25 mouse cellular contexts compared by ENCODE assay signal in the genomic region with DNA sequence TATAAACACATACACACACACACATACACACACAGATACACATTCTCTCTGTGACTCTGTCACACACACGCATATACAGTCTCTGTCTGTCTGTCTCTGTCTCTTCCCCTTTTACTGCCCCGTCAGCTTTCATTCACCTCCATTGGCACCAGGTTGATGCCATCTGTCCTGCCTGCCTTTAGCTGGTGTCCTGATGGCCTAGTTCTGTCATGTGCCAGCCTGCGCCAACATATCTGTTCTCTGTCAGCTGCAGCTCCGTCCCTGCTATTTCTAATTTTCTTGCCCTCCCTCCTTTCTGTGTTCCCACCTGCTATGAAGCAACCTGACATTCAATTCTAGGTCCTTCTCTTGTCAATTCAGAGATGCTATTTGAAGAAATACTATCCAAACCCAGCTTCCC. TPM values are rescaled to one million over a fixed set of nuclear protein-coding genes. Genes with fewer than 3 reads are reported as not detected.
A peak's percentile ranks its signal among the peaks of the same experiment; 100 is the strongest.
DNase-seq lines count a peak whose midpoint lies in the region; ATAC-seq and TF ChIP-seq lines count a peak whose summit lies in the region.
"Had no signal": no experiment of that assay in that cellular context is flagged by ENCODE, and none has a peak within 500 bp of the region (broad histone marks: within the 10 kb centered on the region; RNA-seq: fewer than 3 reads in every experiment).

No protein-coding gene starts in this region.

- peak; percentile 26; the same call in 1 of the 2 replicates for ATAC-seq in forebrain, embryonic 14.5 days
- ATAC-seq in hindbrain, postnatal 0 days: peak; percentile 55; the same call in 1 of the 2 replicates
- ATAC-seq: CD4-positive, CD25-positive, alpha-beta regulatory T cell, adult 4 months; Patski had no signal

- H3K4me2 ChIP-seq in forebrain, embryonic 14.5 days (ENCODE audit: low read length): no peak overlapping the region
- H3K4me2 ChIP-seq in hindbrain, postnatal 0 days (ENCODE audit: low read depth, low read length): no peak overlapping the region
- H3K4me2 ChIP-seq: hindbrain, embryonic 13.5 days; limb, embryonic 15.5 days; liver, embryonic 15.5 days; midbrain, embryonic 12.5 days; neural tube, embryonic 13.5 days had no signal

- no peaks in the 10 kb centered on the region for H3K27me3 ChIP-seq in forebrain, embryonic 14.5 days (replicated peaks; ENCODE audit: control insufficient read depth, insufficient read depth, low read length)
- H3K27me3 ChIP-seq in forebrain, embryonic 10.5 days (ENCODE audit: poor library complexity, severe bottlenecking): no peaks in the 10 kb centered on the region
- no peaks in the 10 kb centered on the region for H3K27me3 ChIP-seq in hindbrain, postnatal 0 days (ENCODE audit: insufficient read depth, low read length)
- H3K27me3 ChIP-seq in hindbrain, embryonic 10.5 days (ENCODE audit: insufficient read depth, poor library complexity, severe bottlenecking): no peaks in the 10 kb centered on the region
- H3K27me3 ChIP-seq: hindbrain, embryonic 13.5 days; limb, embryonic 15.5 days; liver, embryonic 15.5 days; midbrain, embryonic 12.5 days; neural tube, embryonic 13.5 days; Patski had no signal

- H3K36me3 ChIP-seq in forebrain, embryonic 14.5 days (ENCODE audit: control insufficient read depth, insufficient read depth, low read length): no peaks in the 10 kb centered on the region
- 0 out of 2 replicates have a peak, but pooled peaks cover 2% of the 10 kb centered on the region for H3K36me3 ChIP-seq in forebrain, embryonic 10.5 days (replicated peaks)
- 0 out of 2 replicates have a peak, but pooled peaks cover 8% of the 10 kb centered on the region for H3K36me3 ChIP-seq in hindbrain, postnatal 0 days (ENCODE audit: insufficient read depth, low read length)
- H3K36me3 ChIP-seq in hindbrain, embryonic 10.5 days: no peaks in the 10 kb centered on the region
- H3K36me3 ChIP-seq: heart, embryonic 10.5 days; hindbrain, embryonic 13.5 days; liver, embryonic 15.5 days; midbrain, embryonic 12.5 days; neural tube, embryonic 13.5 days had no signal

- WGBS in forebrain, embryonic 14.5 days: 71% methylated on average over 4 of the region's 4 CpGs
- WGBS in forebrain, embryonic 10.5 days: 91% methylated on average over 4 of the region's 4 CpGs
- WGBS in hindbrain, postnatal 0 days: 52% methylated on average over 4 of the region's 4 CpGs
- 94% methylated on average over 4 of the region's 4 CpGs for WGBS in hindbrain, embryonic 10.5 days

- no peak overlapping the region for H3K9ac ChIP-seq in forebrain, embryonic 14.5 days (ENCODE audit: low read length)
- no peak overlapping the region for H3K9ac ChIP-seq in hindbrain, postnatal 0 days (replicated peaks; ENCODE audit: low read length)
- H3K9ac ChIP-seq: hindbrain, embryonic 13.5 days; limb, embryonic 15.5 days; liver, embryonic 15.5 days; midbrain, embryonic 12.5 days; neural tube, embryonic 13.5 days had no signal

- no peaks in the 10 kb centered on the region for H3K4me1 ChIP-seq in forebrain, embryonic 14.5 days (ENCODE audit: control insufficient read depth, insufficient read depth, low read length)
- H3K4me1 ChIP-seq in forebrain, embryonic 10.5 days: no peaks in the 10 kb centered on the region
- no peaks in the 10 kb centered on the region; the same call in 1 of the 2 replicates for H3K4me1 ChIP-seq in hindbrain, postnatal 0 days (ENCODE audit: insufficient read depth, low read length)
- H3K4me1 ChIP-seq in hindbrain, embryonic 10.5 days (replicated peaks): no peaks in the 10 kb centered on the region
- H3K4me1 ChIP-seq: heart, embryonic 10.5 days; hindbrain, embryonic 13.5 days; liver, embryonic 15.5 days; midbrain, embryonic 12.5 days had no signal

- no peak overlapping the region for H3K4me3 ChIP-seq in forebrain, embryonic 14.5 days (ENCODE audit: low read depth, low read length)
- H3K4me3 ChIP-seq in forebrain, embryonic 10.5 days: no peak overlapping the region
- H3K4me3 ChIP-seq in hindbrain, postnatal 0 days (ENCODE audit: low read length): no peak overlapping the region
- no peak overlapping the region for H3K4me3 ChIP-seq in hindbrain, embryonic 10.5 days
- H3K4me3 ChIP-seq: heart, embryonic 10.5 days; hindbrain, embryonic 13.5 days; limb, embryonic 15.5 days; liver, embryonic 15.5 days; midbrain, embryonic 12.5 days; neural tube, embryonic 13.5 days had no signal

- no peaks in the 10 kb centered on the region for H3K9me3 ChIP-seq in forebrain, embryonic 14.5 days (replicated peaks; ENCODE audit: control insufficient read depth, low read length)
- no peaks in the 10 kb centered on the region for H3K9me3 ChIP-seq in forebrain, embryonic 10.5 days
- no peaks in the 10 kb centered on the region for H3K9me3 ChIP-seq in hindbrain, postnatal 0 days (ENCODE audit: low read length)
- no peaks in the 10 kb centered on the region for H3K9me3 ChIP-seq in hindbrain, embryonic 10.5 days
- H3K9me3 ChIP-seq: heart, embryonic 10.5 days; hindbrain, embryonic 13.5 days; limb, embryonic 15.5 days; liver, embryonic 15.5 days; midbrain, embryonic 12.5 days; neural tube, embryonic 13.5 days had no signal

- H3K27ac ChIP-seq in forebrain, embryonic 14.5 days (ENCODE audit: low read depth, low read length): no peak overlapping the region
- no peak overlapping the region for H3K27ac ChIP-seq in forebrain, embryonic 10.5 days
- H3K27ac ChIP-seq in hindbrain, postnatal 0 days: peak overlapping the region; percentile 48; the same call in 1 of the 2 replicates
- no peak overlapping the region for H3K27ac ChIP-seq in hindbrain, embryonic 10.5 days
- H3K27ac ChIP-seq: heart, embryonic 10.5 days; hindbrain, embryonic 13.5 days; limb, embryonic 15.5 days; liver, embryonic 15.5 days; midbrain, embryonic 12.5 days; neural tube, embryonic 13.5 days had no signal

- TF ChIP-seq CTCF in hindbrain, postnatal 0 days (IDR thresholded peaks at IDR 0.05; ENCODE audit: low read depth): no peak

- DNase-seq in forebrain, embryonic 14.5 days (ENCODE audit: low spot score): peak; percentile 51
- no peak for DNase-seq in forebrain, embryonic 10.5 days (ENCODE audit: extremely low spot score, low spot score)
- peak; percentile 63 for DNase-seq in hindbrain, postnatal 0 days (ENCODE audit: low spot score)
- no peak for DNase-seq in hindbrain, embryonic 10.5 days (ENCODE audit: low spot score)
- peak; percentile 12 for DNase-seq in brain, embryonic 18.5 days (ENCODE audit: low read depth, low spot score)
- DNase-seq in cerebellum, adult 9-10 months: peak; percentile 94
- DNase-seq in B cell, adult 2 months: no peak
- DNase-seq in spleen, postnatal 36 days (ENCODE audit: low spot score in 2 of 2): no peak
- DNase-seq: adrenal gland, postnatal 10 days; gastrocnemius, postnatal 25 days; heart, postnatal 14 days; kidney, adult 9 months; kidney, postnatal 4 days; layer of hippocampus, postnatal 36 days; spleen, adult 18-20 months; thymus, adult 18-20 months had no signal

RNA-seq across cellular contexts. Expression of gene Kcnk1, which starts 40.1 kb away (rescaled TPM):
- polyA plus RNA-seq in forebrain, embryonic 14.5 days (2014; fragmentation: Nextera tagmentation; extraction: Ambion mirVana): 11.9 and 16.1 TPM in 2 replicates
- polyA plus RNA-seq in forebrain, embryonic 10.5 days (2016; fragmentation: Nextera tagmentation; extraction: Ambion mirVana): 11.0 and 12.3 TPM in 2 replicates
- 59.6 and 75.5 TPM in 2 replicates for total RNA-seq in hindbrain, postnatal 0 days (2014; rRNA removed)
- polyA plus RNA-seq in hindbrain, postnatal 0 days (2015; fragmentation: Nextera tagmentation; extraction: Ambion mirVana): 38.2 and 39.3 TPM in 2 replicates
- 6.8 and 11.0 TPM in 2 replicates for polyA plus RNA-seq in hindbrain, embryonic 10.5 days (2016; fragmentation: Nextera tagmentation; extraction: Ambion mirVana)
- total RNA-seq: heart, postnatal 14 days; megakaryocyte progenitor cell, adult 5-6 weeks had no signal
- polyA plus RNA-seq: CD4-positive, CD25-positive, alpha-beta regulatory T cell, adult 4 months had no signal

Comparison
In these comparisons a context has a peak if more than half of its experiments do, and no peak if none do; other contexts are left out.
1. DNase-seq: peak in forebrain, embryonic 14.5 days (single experiment), hindbrain, postnatal 0 days (single experiment), brain, embryonic 18.5 days (single experiment) and cerebellum, adult 9-10 months (single experiment); none in forebrain, embryonic 10.5 days (single experiment), hindbrain, embryonic 10.5 days (single experiment), B cell, adult 2 months (0 of 2) and spleen, postnatal 36 days (0 of 2).